Mouse (Mus musculus) cerebellum, adult 2 months (tissue): ENCODE results near the gene Myoc.

Experiments
- CTCF ChIP-seq: fragments of 200-500 bp; IDR thresholded peaks from 2 replicates; pipeline ENCODE4 v1.5.1; 2011; ENCODE audit warnings: low read depth, mild to moderate bottlenecking, control low read depth, low read length, moderate library complexity, borderline replicate concordance; ENCODE audit not compliant: insufficient read depth
- POLR2A ChIP-seq: fragments of 200-500 bp; IDR thresholded peaks from 2 replicates; pipeline ENCODE4 v1.6.1; 2011; ENCODE audit warnings: low read length, control low read depth, borderline replicate concordance; ENCODE audit not compliant: insufficient read depth

GRCm38 (mm10) chr1:162615511-162615910 lies 23.4 kb upstream of the Myoc start:
- TF ChIP-seq POLR2A (no peak), CTCF (no peak)
